Mouse (Mus musculus): Measurements from ENCODE around the gene Sgf29. TPM values are rescaled to one million over a fixed set of nuclear protein-coding genes. Genes with fewer than 3 reads are reported as not detected.

Gene Sgf29
- polyA plus RNA-seq, 1 experiment: 23.9 TPM

GRCm38 (mm10) chr7:126625807-126626600 lies 23.1 kb upstream of the Sgf29 start:
- Histone ChIP-seq H3K36me3 (ENCODE audit: control insufficient read depth, insufficient read depth, low read length) (no peaks in the 10 kb centered on the region), H3K4me3 (ENCODE audit: low read depth, low read length) (no peak overlapping the region), H3K4me1 (ENCODE audit: control insufficient read depth, insufficient read depth, insufficient read length, low read length) (peaks cover 8% of the 10 kb centered on the region; the same call in 1 of the 2 replicates), H3K27me3 (ENCODE audit: control insufficient read depth, insufficient read depth, low read length) (no peaks in the 10 kb centered on the region), H3K27ac (ENCODE audit: insufficient read depth, low read depth, low read length) (peak overlapping the region; percentile 53)
- TF ChIP-seq CTCF (IDR thresholded peaks at IDR 0.05; ENCODE audit: extremely low read depth, insufficient read length, insufficient replicate concordance, low read depth, low read length) (no peak), POLR2A (IDR thresholded peaks at IDR 0.05; ENCODE audit: low read depth, low read length) (no peak)
- 72% methylated on average over 3 of the region's 3 CpGs for WGBS

- H3K27me3 ChIP-seq (ENCODE audit: control insufficient read depth, insufficient read depth, low read length): no peaks in the 10 kb centered on the region
- H3K4me1 ChIP-seq (ENCODE audit: control insufficient read depth, insufficient read depth, insufficient read length, low read length): peaks cover 8% of the 10 kb centered on the region; the same call in 1 of the 2 replicates
- H3K27ac ChIP-seq (ENCODE audit: insufficient read depth, low read depth, low read length): peak overlapping the region; percentile 10; the same call in 1 of the 2 replicates
- no peak for TF ChIP-seq CTCF (IDR thresholded peaks at IDR 0.05; ENCODE audit: extremely low read depth, insufficient read length, insufficient replicate concordance, low read depth, low read length)
- TF ChIP-seq POLR2A (IDR thresholded peaks at IDR 0.05; ENCODE audit: low read depth, low read length): no peak
- WGBS: 78% methylated on average over 6 of the region's 6 CpGs
- no peak overlapping the region for H3K4me3 ChIP-seq (ENCODE audit: low read depth, low read length)
- no peaks in the 10 kb centered on the region for H3K36me3 ChIP-seq (ENCODE audit: control insufficient read depth, insufficient read depth, low read length)
These were observed 21.0 kb upstream of the Sgf29 start for GRCm38 (mm10) chr7:126628111-126628510.

GRCm38 (mm10) chr7:126629915-126630314 lies 19.2 kb upstream of the Sgf29 start:
- peaks cover 8% of the 10 kb centered on the region; the same call in 1 of the 2 replicates for H3K4me1 ChIP-seq (ENCODE audit: control insufficient read depth, insufficient read depth, insufficient read length, low read length)
- H3K27me3 ChIP-seq (ENCODE audit: control insufficient read depth, insufficient read depth, low read length): no peaks in the 10 kb centered on the region
- no peak overlapping the region for H3K4me3 ChIP-seq (ENCODE audit: low read depth, low read length)
- 6% methylated on average over 3 of the region's 3 CpGs for WGBS
- no peak overlapping the region for H3K27ac ChIP-seq (ENCODE audit: insufficient read depth, low read depth, low read length)
- no peak for TF ChIP-seq POLR2A (IDR thresholded peaks at IDR 0.05; ENCODE audit: low read depth, low read length)
- no peak for TF ChIP-seq CTCF (IDR thresholded peaks at IDR 0.05; ENCODE audit: extremely low read depth, insufficient read length, insufficient replicate concordance, low read depth, low read length)
- no peaks in the 10 kb centered on the region for H3K36me3 ChIP-seq (ENCODE audit: control insufficient read depth, insufficient read depth, low read length)

GRCm38 (mm10) chr7:126630824-126631518 lies 18.1 kb upstream of the Sgf29 start, which contains the start of gene Nupr1:
Gene Nupr1 (minus strand): TSS chr7:126630861.
- H3K4me3 ChIP-seq (ENCODE audit: low read depth, low read length): no peak within 1 kb of the TSS
- no peak within 1 kb of the TSS for H3K27ac ChIP-seq (ENCODE audit: insufficient read depth, low read depth, low read length)
- H3K36me3 ChIP-seq (ENCODE audit: control insufficient read depth, insufficient read depth, low read length): no peaks in the 10 kb centered on the region
- TF ChIP-seq CTCF (IDR thresholded peaks at IDR 0.05; ENCODE audit: extremely low read depth, insufficient read length, insufficient replicate concordance, low read depth, low read length): no peak
- no peak for TF ChIP-seq POLR2A (IDR thresholded peaks at IDR 0.05; ENCODE audit: low read depth, low read length)
- H3K27me3 ChIP-seq (ENCODE audit: control insufficient read depth, insufficient read depth, low read length): no peaks in the 10 kb centered on the region
- peaks cover 2% of the 10 kb centered on the region; the same call in 1 of the 2 replicates for H3K4me1 ChIP-seq (ENCODE audit: control insufficient read depth, insufficient read depth, insufficient read length, low read length)
- 47% methylated on average over 4 of the region's 4 CpGs for WGBS

- H3K4me1 ChIP-seq (ENCODE audit: control insufficient read depth, insufficient read depth, insufficient read length, low read length): peaks cover 2% of the 10 kb centered on the region; the same call in 1 of the 2 replicates
- H3K27me3 ChIP-seq (ENCODE audit: control insufficient read depth, insufficient read depth, low read length): no peaks in the 10 kb centered on the region
- no peaks in the 10 kb centered on the region for H3K36me3 ChIP-seq (ENCODE audit: control insufficient read depth, insufficient read depth, low read length)
- no peak for TF ChIP-seq POLR2A (IDR thresholded peaks at IDR 0.05; ENCODE audit: low read depth, low read length)
- no peak overlapping the region for H3K4me3 ChIP-seq (ENCODE audit: low read depth, low read length)
- WGBS: 38% methylated on average over 2 of the region's 2 CpGs
- no peak overlapping the region for H3K27ac ChIP-seq (ENCODE audit: insufficient read depth, low read depth, low read length)
These were observed 16.6 kb upstream of the Sgf29 start for GRCm38 (mm10) chr7:126632478-126632877.

GRCm38 (mm10) chr7:126635375-126635774 lies 13.7 kb upstream of the Sgf29 start:
- TF ChIP-seq POLR2A (IDR thresholded peaks at IDR 0.05; ENCODE audit: low read depth, low read length) (no peak), CTCF (IDR thresholded peaks at IDR 0.05; ENCODE audit: extremely low read depth, insufficient read length, insufficient replicate concordance, low read depth, low read length) (no peak)
- Histone ChIP-seq H3K27ac (ENCODE audit: insufficient read depth, low read depth, low read length) (no peak overlapping the region), H3K27me3 (ENCODE audit: control insufficient read depth, insufficient read depth, low read length) (no peaks in the 10 kb centered on the region), H3K4me3 (ENCODE audit: low read depth, low read length) (no peak overlapping the region), H3K4me1 (ENCODE audit: control insufficient read depth, insufficient read depth, insufficient read length, low read length) (no peaks in the 10 kb centered on the region; the same call in 1 of the 2 replicates), H3K36me3 (ENCODE audit: control insufficient read depth, insufficient read depth, low read length) (no peaks in the 10 kb centered on the region)

Measured in small intestine, adult 2 months (tissue).